Mouse (Mus musculus): ENCODE data around the gene Apeh. TPM values are rescaled to one million over a fixed set of nuclear protein-coding genes. Genes with fewer than 3 reads are reported as not detected.

Apeh gene
- polyA plus RNA-seq, 1 experiment from 2014 or later = 76.2 TPM

- WGBS = 94% methylated on average over 18 of the region's 18 CpGs
- Histone ChIP-seq H3K9me3 (replicated peaks) (no peaks in the 10 kb centered on the region), H3K27ac (no peak overlapping the region), H3K36me3 (no peaks in the 10 kb centered on the region), H3K4me1 (peaks cover 27% of the 10 kb centered on the region), H3K27me3 (ENCODE audit: low read depth, poor library complexity, severe bottlenecking) (peaks cover 86% of the 10 kb centered on the region), H3K4me3 (no peak overlapping the region)
- no peak for DNase-seq (ENCODE audit: low spot score)
Measured at GRCm38 (mm10) chr9:108112719-108113340, 18.4 kb upstream of the Apeh start.

- H3K9me3 ChIP-seq (replicated peaks) = no peaks in the 10 kb centered on the region
- H3K27ac ChIP-seq = peak overlapping the region; percentile 65; the same call in 1 of the 2 replicates
- peaks cover 30% of the 10 kb centered on the region for H3K4me1 ChIP-seq
- H3K36me3 ChIP-seq = no peaks in the 10 kb centered on the region
- H3K4me3 ChIP-seq = peak overlapping the region; percentile 51
- no peak for DNase-seq (ENCODE audit: low spot score)
- WGBS = 75% methylated on average over 17 of the region's 17 CpGs
- H3K27me3 ChIP-seq (ENCODE audit: low read depth, poor library complexity, severe bottlenecking) = peaks cover 83% of the 10 kb centered on the region
Measured at GRCm38 (mm10) chr9:108111593-108112121, 17.3 kb upstream of the Apeh start.

GRCm38 (mm10) chr9:108111101-108111592 lies 16.7 kb upstream of the Apeh start:
- peak; percentile 69 for DNase-seq (ENCODE audit: low spot score)
- peaks cover 30% of the 10 kb centered on the region for H3K4me1 ChIP-seq
- WGBS = 13% methylated on average over 22 of the region's 22 CpGs
- H3K36me3 ChIP-seq = no peaks in the 10 kb centered on the region
- H3K27ac ChIP-seq = peak overlapping the region; percentile 65
- peaks cover 79% of the 10 kb centered on the region for H3K27me3 ChIP-seq (ENCODE audit: low read depth, poor library complexity, severe bottlenecking)
- no peaks in the 10 kb centered on the region for H3K9me3 ChIP-seq (replicated peaks)
- H3K4me3 ChIP-seq = peak overlapping the region; percentile 51

- Histone ChIP-seq H3K4me1 (peaks cover 38% of the 10 kb centered on the region), H3K9me3 (replicated peaks) (no peaks in the 10 kb centered on the region), H3K36me3 (no peaks in the 10 kb centered on the region), H3K4me3 (no peak overlapping the region), H3K27me3 (ENCODE audit: low read depth, poor library complexity, severe bottlenecking) (peaks cover 69% of the 10 kb centered on the region), H3K27ac (no peak overlapping the region)
- 83% methylated on average over 16 of the region's 16 CpGs for WGBS
- no peak for DNase-seq (ENCODE audit: low spot score)
Measured at GRCm38 (mm10) chr9:108110160-108110559, 15.8 kb upstream of the Apeh start.

DNA sequence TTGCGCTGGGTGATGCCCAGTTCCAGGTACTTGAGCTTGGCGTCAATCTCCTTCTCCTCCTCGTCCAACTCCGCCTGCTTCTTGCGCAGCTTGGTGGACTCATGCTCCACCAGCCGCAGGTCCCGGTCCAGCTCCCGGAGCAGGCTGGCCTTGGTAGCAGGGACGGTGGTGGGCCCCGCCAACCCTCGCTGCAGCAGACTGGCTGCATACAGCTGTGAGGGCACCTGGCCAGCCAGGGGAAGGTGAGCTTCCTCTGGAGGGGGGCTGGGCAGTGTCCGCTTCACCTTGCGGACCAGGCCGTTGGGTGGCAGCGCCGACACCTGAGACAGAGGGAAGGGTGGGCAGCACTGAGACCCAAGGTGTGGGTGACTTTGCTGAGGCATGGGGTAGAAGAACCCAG lies 13.5 kb upstream of the Apeh start:
- 94% methylated on average over 16 of the region's 16 CpGs for WGBS
- Histone ChIP-seq H3K4me3 (no peak overlapping the region), H3K36me3 (0 out of 2 replicates have a peak, but pooled peaks cover under 1% of the 10 kb centered on the region), H3K27me3 (ENCODE audit: low read depth, poor library complexity, severe bottlenecking) (peaks cover 46% of the 10 kb centered on the region), H3K27ac (peak overlapping the region; percentile 26; the same call in 1 of the 2 replicates), H3K9me3 (replicated peaks) (no peaks in the 10 kb centered on the region), H3K4me1 (peaks cover 49% of the 10 kb centered on the region)
- no peak for DNase-seq (ENCODE audit: low spot score)

DNA sequence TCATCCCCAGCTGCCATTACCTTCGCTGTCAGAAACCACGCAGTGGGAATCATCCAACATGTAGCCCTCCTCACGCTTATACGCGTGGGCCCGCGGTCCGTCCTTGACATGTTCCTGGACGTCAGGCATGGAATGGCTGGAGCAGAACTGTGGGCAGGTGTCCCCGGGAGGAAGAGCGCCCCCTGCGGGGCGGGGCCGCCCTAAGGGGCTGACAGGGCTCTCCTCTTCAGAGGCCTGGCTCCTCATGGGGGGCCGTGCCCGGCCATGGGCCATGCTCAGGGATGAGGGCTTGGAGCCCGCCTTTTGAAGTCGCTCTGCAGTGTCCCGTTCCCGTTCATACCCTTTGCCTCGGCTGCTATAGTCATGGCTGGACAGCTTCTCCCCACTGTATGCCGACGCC lies 11.7 kb upstream of the Apeh start:
- H3K27ac ChIP-seq = peak overlapping the region; percentile 87; the same call in 1 of the 2 replicates
- H3K36me3 ChIP-seq = 0 out of 2 replicates have a peak, but pooled peaks cover 6% of the 10 kb centered on the region
- peaks cover 29% of the 10 kb centered on the region for H3K27me3 ChIP-seq (ENCODE audit: low read depth, poor library complexity, severe bottlenecking)
- H3K9me3 ChIP-seq (replicated peaks) = no peaks in the 10 kb centered on the region
- DNase-seq (ENCODE audit: low spot score) = no peak
- no peak overlapping the region for H3K4me3 ChIP-seq
- WGBS = 90% methylated on average over 23 of the region's 23 CpGs
- H3K4me1 ChIP-seq = peaks cover 42% of the 10 kb centered on the region

DNA sequence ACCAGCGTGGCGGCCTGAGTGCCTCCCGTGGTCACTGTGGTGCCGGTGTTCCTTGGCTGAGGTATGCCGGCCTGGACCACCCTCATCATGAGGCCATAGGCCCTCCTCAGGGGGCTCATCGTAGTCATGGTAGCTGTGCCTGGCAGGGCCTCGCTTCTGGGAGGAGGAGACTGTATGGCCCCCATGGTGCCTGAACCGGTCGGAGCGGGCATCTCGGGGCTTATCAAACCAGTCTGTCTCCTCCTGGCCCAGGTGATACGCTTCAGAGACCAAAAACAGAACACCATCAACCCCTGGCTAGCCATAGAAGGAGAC lies 11.1 kb upstream of the Apeh start:
- no peak for DNase-seq (ENCODE audit: low spot score)
- H3K36me3 ChIP-seq = 0 out of 2 replicates have a peak, but pooled peaks cover 6% of the 10 kb centered on the region
- H3K4me1 ChIP-seq = peaks cover 36% of the 10 kb centered on the region
- H3K27ac ChIP-seq = peak overlapping the region; percentile 87
- H3K27me3 ChIP-seq (ENCODE audit: low read depth, poor library complexity, severe bottlenecking) = peaks cover 23% of the 10 kb centered on the region
- peak overlapping the region; percentile 41 for H3K4me3 ChIP-seq
- H3K9me3 ChIP-seq (replicated peaks) = no peaks in the 10 kb centered on the region
- WGBS = 86% methylated on average over 12 of the region's 12 CpGs

GRCm38 (mm10) chr9:108104766-108105548 lies 10.6 kb upstream of the Apeh start:
- Histone ChIP-seq H3K27ac (peak overlapping the region; percentile 87), H3K27me3 (ENCODE audit: low read depth, poor library complexity, severe bottlenecking) (peaks cover 18% of the 10 kb centered on the region), H3K4me3 (peak overlapping the region; percentile 41), H3K36me3 (0 out of 2 replicates have a peak, but pooled peaks cover 6% of the 10 kb centered on the region), H3K9me3 (replicated peaks) (no peaks in the 10 kb centered on the region), H3K4me1 (peaks cover 34% of the 10 kb centered on the region)
- WGBS = 39% methylated on average over 31 of the region's 31 CpGs
- DNase-seq (ENCODE audit: low spot score) = peak; percentile 75

- whole genome bisulfite sequencing = 83% methylated on average over 8 of the region's 8 CpGs
- H3K4me1 ChIP-seq = peaks cover 30% of the 10 kb centered on the region
- DNase-seq (ENCODE audit: low spot score) = no peak
Measured at GRCm38 (mm10) chr9:108099619-108100018, 5.2 kb upstream of the Apeh start.

GRCm38 (mm10) chr9:108095949-108096712 lies 1.7 kb upstream of the Apeh start:
- 68% methylated on average over 10 of the region's 10 CpGs for whole genome bisulfite sequencing
- Histone ChIP-seq H3K4me3 (no peak overlapping the region), H3K27me3 (ENCODE audit: low read depth, poor library complexity, severe bottlenecking) (no peaks in the 10 kb centered on the region), H3K9me3 (replicated peaks) (no peaks in the 10 kb centered on the region), H3K36me3 (peaks cover 18% of the 10 kb centered on the region), H3K4me1 (peaks cover 36% of the 10 kb centered on the region), H3K27ac (0 out of 2 replicates have a peak overlapping the region, but pooled peaks have one; percentile 30)
- no peak for DNase-seq (ENCODE audit: low spot score)

More at GRCm38 (mm10) chr9:108099619-108100018, 5.2 kb upstream of the Apeh start:
- H3K27me3 ChIP-seq (ENCODE audit: low read depth, poor library complexity, severe bottlenecking) = no peaks in the 10 kb centered on the region
- H3K27ac ChIP-seq = no peak overlapping the region; the same call in 1 of the 2 replicates
- H3K36me3 ChIP-seq = 0 out of 2 replicates have a peak, but pooled peaks cover 6% of the 10 kb centered on the region
- H3K4me3 ChIP-seq = no peak overlapping the region
- no peaks in the 10 kb centered on the region for H3K9me3 ChIP-seq (replicated peaks)

DNA sequence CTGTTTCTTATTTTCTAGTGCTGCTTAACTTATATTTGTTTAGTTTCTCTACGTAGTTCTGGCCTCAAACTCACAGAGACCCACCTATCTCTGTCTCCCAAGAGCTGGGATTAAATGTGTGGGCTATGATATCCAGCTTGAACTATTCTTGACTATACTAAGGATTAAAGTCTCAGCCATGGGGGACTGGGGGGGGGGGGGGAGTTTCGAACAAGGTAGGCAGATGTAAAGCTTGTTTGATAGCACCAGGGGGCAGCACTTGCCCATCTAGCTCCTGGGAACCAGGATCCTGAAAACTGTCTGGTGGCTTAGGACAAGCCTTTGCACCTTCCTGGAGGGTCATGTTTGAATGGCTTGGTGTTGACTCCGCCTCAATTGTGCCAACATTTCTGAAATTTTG lies 1.1 kb upstream of the Apeh start:
- no peaks in the 10 kb centered on the region for H3K27me3 ChIP-seq (ENCODE audit: low read depth, poor library complexity, severe bottlenecking)
- H3K36me3 ChIP-seq = peaks cover 24% of the 10 kb centered on the region
- peak; percentile 79 for DNase-seq (ENCODE audit: low spot score)
- 16% methylated on average over 3 of the region's 3 CpGs for WGBS
- H3K27ac ChIP-seq = peak overlapping the region; percentile 89; the same call in 1 of the 2 replicates
- H3K4me1 ChIP-seq = peaks cover 36% of the 10 kb centered on the region
- H3K9me3 ChIP-seq (replicated peaks) = no peaks in the 10 kb centered on the region
- peak overlapping the region; percentile 96 for H3K4me3 ChIP-seq

DNA sequence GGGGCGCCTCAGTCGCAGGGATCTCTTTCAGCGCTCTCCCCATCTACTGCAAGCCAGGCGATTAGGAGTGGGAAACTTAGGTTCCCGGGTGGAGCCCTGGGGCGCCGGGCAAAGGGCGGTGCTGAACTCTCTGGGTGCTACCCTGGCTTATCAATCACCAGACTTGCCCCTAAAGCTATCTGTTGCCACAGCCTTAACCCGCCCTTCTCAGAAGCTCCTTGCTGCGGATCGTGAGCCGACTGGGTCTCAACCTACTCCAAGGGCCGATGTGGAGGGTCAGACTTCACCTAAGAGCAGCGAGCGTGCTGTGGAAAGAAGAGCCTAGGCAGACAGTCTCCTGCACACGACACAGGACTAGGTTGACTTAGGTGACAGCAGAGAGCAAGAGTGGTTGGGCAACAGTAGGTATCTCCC lies 599 bp upstream of the Apeh start:
- Histone ChIP-seq H3K36me3 (peaks cover 29% of the 10 kb centered on the region), H3K9me3 (replicated peaks) (no peaks in the 10 kb centered on the region), H3K27ac (peak overlapping the region; percentile 89), H3K4me1 (peaks cover 36% of the 10 kb centered on the region), H3K4me3 (peak overlapping the region; percentile 96), H3K27me3 (ENCODE audit: low read depth, poor library complexity, severe bottlenecking) (no peaks in the 10 kb centered on the region)
- WGBS = under 1% methylated on average over 16 of the region's 16 CpGs
- no peak for DNase-seq (ENCODE audit: low spot score)

Data from limb, embryonic 10.5 days (tissue).